Mouse (Mus musculus): ENCODE results near the gene Mrpl52. TPM values are rescaled to one million over a fixed set of nuclear protein-coding genes. Genes with fewer than 3 reads are reported as not detected.

The Mrpl52 gene
- polyA plus RNA-seq, 1 experiment from 2014 or later = 300 TPM

DNA sequence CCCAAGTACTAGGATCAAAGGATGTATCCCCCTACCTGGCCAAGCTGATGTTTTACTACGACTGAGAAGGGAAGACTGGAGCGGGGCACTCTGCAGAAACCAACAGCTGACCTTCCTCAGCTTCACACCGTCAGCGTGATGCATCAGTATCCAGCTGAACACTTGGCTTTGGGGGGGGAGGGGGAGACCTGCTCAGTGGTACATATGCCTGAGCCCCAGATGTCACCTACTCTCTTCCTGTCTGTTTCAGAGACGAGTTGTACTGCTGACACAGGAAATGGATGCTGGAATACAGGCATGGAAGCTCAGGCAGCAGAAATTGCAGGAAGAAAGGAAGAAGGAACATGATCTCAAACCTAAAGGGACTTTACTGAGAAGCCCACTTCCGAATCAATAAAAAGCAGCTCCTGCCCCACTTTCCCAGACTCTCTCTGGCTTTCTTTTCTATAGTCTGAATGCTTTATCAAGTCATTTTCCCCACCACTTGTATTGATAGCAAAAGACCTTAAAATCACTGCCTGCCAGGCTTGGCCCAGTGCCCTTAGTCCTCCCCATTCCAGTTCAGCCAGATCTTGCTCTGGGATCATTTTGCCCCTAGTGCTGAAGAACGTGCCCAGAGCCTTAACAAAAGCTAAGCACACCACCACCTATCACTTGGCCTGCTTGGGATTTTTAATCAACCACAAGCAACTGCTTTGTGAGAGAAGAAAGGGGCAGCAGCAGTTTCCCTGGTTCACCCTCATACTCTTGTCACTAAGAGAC is 2.8 kb downstream of the Mrpl52 start:
- no peak overlapping the region for H3K4me3 ChIP-seq (ENCODE audit: low read depth, low read length)
- peaks cover 4% of the 10 kb centered on the region for H3K36me3 ChIP-seq (ENCODE audit: control insufficient read depth, insufficient read depth)
- 58% methylated on average over 7 of the region's 7 CpGs for WGBS
- no peak for ATAC-seq
- H3K4me2 ChIP-seq (replicated peaks; ENCODE audit: low read depth) = 0 out of 2 replicates have a peak overlapping the region, but pooled peaks have one; percentile 94
- H3K4me1 ChIP-seq (replicated peaks; ENCODE audit: control insufficient read depth, insufficient read depth, low read length) = peaks cover 5% of the 10 kb centered on the region
- no peaks in the 10 kb centered on the region for H3K27me3 ChIP-seq (replicated peaks; ENCODE audit: control insufficient read depth, insufficient read depth, low read length)
- no peak for TF ChIP-seq CTCF (IDR thresholded peaks at IDR 0.05; ENCODE audit: low read depth)
- no peak overlapping the region; the same call in 1 of the 2 replicates for H3K27ac ChIP-seq (ENCODE audit: low read depth, low read length)
- no peak overlapping the region for H3K9ac ChIP-seq (ENCODE audit: low read depth, low read length)
- H3K9me3 ChIP-seq (ENCODE audit: control insufficient read depth) = no peaks in the 10 kb centered on the region

DNA sequence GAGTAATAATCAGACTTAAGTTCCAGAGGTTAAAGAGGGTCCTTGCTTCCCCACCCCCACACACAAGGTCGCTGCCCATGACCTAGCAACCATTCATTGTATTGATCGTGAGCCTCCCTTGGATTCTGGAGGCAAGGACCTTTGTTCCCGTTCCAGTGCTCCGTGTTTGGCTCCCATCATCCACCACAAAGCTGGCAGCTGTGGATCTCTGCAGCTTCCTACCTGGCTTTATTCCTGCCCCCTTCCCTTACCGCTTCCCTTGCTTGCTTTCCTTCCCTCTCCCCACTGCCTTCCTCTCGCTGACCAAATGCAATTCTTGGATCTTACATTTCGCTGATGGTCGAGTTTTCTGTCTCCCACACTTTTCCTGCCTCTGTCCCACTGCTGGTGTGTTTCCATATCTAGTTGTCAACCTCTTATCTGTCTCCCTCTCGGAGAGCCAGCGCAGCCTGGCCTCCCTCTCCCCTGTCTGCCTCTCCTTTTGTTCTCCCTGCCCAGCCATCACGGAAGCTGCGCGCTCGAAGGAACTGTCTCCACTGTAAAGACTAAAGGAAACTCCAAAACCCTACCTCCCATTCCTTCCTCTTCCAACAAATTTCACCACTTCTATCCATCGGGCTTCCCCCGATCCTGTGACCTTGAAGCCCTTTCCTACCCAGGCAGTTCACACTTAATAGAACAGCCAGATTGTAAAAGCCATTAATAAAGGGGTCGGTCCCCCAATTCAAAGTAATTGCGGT is 3.9 kb downstream of the Mrpl52 start:
- H3K36me3 ChIP-seq (ENCODE audit: control insufficient read depth, insufficient read depth) = peaks cover 4% of the 10 kb centered on the region
- H3K4me2 ChIP-seq (replicated peaks; ENCODE audit: low read depth) = peak overlapping the region; percentile 94
- H3K4me3 ChIP-seq (ENCODE audit: low read depth, low read length) = peak overlapping the region; percentile 85
- ATAC-seq = no peak
- H3K27me3 ChIP-seq (replicated peaks; ENCODE audit: control insufficient read depth, insufficient read depth, low read length) = no peaks in the 10 kb centered on the region
- WGBS = 6% methylated on average over 18 of the region's 18 CpGs
- H3K9ac ChIP-seq (ENCODE audit: low read depth, low read length) = peak overlapping the region; percentile 91
- no peak for TF ChIP-seq CTCF (IDR thresholded peaks at IDR 0.05; ENCODE audit: low read depth)
- no peaks in the 10 kb centered on the region for H3K9me3 ChIP-seq (ENCODE audit: control insufficient read depth)
- H3K27ac ChIP-seq (ENCODE audit: low read depth, low read length) = peak overlapping the region; percentile 92
- H3K4me1 ChIP-seq (replicated peaks; ENCODE audit: control insufficient read depth, insufficient read depth, low read length) = peaks cover 6% of the 10 kb centered on the region

DNA sequence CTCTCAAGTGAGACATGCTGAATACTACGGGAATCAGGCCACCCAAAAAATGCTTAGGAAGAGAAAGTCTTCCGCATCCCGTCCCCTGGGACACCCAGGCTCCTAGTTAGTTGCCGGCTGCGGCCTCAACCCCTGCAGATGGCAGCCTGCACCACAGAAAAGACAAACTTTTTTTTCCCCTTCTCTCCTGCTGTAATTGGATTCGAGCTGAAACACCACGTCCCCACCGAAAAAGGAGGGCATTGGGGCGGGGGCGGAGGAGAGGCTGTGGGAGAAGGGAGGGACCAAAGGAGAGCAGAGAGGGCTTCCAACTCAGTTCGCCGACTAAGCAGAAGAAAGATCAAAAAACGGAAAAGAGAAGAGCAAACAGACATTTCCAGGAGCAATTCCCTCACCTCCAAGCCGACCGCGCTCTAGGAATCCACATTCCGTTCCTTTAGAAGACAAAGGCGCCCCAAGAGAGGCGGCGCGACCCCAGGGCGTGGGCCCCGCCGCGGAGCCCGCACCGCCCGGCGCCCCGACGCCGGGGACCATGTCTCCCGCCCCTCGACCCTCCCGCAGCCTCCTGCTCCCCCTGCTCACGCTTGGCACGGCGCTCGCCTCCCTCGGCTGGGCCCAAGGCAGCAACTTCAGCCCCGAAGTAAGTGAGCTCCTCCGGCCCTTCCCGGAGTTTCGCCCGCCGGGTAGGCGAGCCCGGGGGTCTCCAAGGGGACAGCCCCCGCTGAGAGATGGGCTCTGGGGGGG is 4.8 kb downstream of the Mrpl52 start, which contains the start of gene Mmp14:
Mmp14 (plus strand) TSS at position 279 of the 744 bp plus-strand sequence.
- ATAC-seq = no peak
- 1% methylated on average over 47 of the region's 49 CpGs for WGBS
- H3K9me3 ChIP-seq (ENCODE audit: control insufficient read depth) = no peaks in the 10 kb centered on the region
- peak within 1 kb of the TSS; percentile 91 for H3K9ac ChIP-seq (ENCODE audit: low read depth, low read length)
- peak within 1 kb of the TSS; percentile 92 for H3K27ac ChIP-seq (ENCODE audit: low read depth, low read length)
- peak; percentile 61 for TF ChIP-seq CTCF (IDR thresholded peaks at IDR 0.05; ENCODE audit: low read depth)
- H3K36me3 ChIP-seq (ENCODE audit: control insufficient read depth, insufficient read depth) = peaks cover 14% of the 10 kb centered on the region
- peak within 1 kb of the TSS; percentile 94 for H3K4me2 ChIP-seq (replicated peaks; ENCODE audit: low read depth)
- no peaks in the 10 kb centered on the region for H3K27me3 ChIP-seq (replicated peaks; ENCODE audit: control insufficient read depth, insufficient read depth, low read length)
- H3K4me3 ChIP-seq (ENCODE audit: low read depth, low read length) = peak within 1 kb of the TSS; percentile 85
- H3K4me1 ChIP-seq (replicated peaks; ENCODE audit: control insufficient read depth, insufficient read depth, low read length) = peaks cover 6% of the 10 kb centered on the region

DNA sequence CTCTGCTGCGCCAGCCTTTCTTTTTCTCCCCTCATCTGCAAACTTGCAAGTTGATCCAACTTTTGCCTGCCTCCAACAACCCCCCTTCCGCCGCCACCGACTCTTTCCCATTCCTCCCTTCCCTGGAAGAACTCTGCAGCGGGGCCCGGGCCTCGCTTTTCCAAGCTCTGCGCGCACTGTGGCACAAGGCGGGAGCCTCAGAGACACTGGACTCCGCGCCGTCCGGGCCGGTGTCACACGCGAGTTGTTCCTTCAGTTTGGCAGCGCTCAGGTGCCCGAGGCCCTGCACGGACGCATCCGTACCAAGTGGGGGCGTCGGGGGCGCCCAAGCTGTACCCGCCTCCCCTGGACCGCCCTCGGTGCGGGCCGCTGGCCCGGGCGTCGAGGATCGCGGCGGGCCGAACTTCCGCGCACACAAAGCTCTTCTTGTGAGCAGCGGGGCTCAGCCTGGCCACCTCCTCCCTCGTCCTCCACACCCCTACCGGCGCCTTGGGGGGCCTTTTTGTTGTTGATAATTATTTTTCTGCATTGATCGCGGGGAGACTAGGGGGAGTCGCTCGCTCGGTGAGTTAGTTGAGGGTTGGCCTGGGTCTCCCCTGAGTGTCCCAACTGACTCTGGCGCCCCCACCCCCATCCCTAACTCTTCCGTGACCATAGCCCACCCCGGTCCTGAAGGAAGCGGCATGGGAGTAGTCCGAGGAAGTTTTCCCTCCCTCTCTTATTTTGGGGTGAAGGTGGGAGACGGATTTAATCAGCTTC is 5.5 kb downstream of the Mrpl52 start:
- TF ChIP-seq CTCF (IDR thresholded peaks at IDR 0.05; ENCODE audit: low read depth) = peak; percentile 45; the same call in 1 of the 2 replicates
- Histone ChIP-seq H3K27ac (ENCODE audit: low read depth, low read length) (peak overlapping the region; percentile 92), H3K4me1 (replicated peaks; ENCODE audit: control insufficient read depth, insufficient read depth, low read length) (peaks cover 6% of the 10 kb centered on the region), H3K4me2 (replicated peaks; ENCODE audit: low read depth) (peak overlapping the region; percentile 94), H3K9ac (ENCODE audit: low read depth, low read length) (peak overlapping the region; percentile 91), H3K4me3 (ENCODE audit: low read depth, low read length) (peak overlapping the region; percentile 85), H3K27me3 (replicated peaks; ENCODE audit: control insufficient read depth, insufficient read depth, low read length) (no peaks in the 10 kb centered on the region), H3K9me3 (ENCODE audit: control insufficient read depth) (no peaks in the 10 kb centered on the region), H3K36me3 (ENCODE audit: control insufficient read depth, insufficient read depth) (peaks cover 16% of the 10 kb centered on the region)
- 3% methylated on average over 54 of the region's 54 CpGs for WGBS
- peak; percentile 19 for ATAC-seq

DNA sequence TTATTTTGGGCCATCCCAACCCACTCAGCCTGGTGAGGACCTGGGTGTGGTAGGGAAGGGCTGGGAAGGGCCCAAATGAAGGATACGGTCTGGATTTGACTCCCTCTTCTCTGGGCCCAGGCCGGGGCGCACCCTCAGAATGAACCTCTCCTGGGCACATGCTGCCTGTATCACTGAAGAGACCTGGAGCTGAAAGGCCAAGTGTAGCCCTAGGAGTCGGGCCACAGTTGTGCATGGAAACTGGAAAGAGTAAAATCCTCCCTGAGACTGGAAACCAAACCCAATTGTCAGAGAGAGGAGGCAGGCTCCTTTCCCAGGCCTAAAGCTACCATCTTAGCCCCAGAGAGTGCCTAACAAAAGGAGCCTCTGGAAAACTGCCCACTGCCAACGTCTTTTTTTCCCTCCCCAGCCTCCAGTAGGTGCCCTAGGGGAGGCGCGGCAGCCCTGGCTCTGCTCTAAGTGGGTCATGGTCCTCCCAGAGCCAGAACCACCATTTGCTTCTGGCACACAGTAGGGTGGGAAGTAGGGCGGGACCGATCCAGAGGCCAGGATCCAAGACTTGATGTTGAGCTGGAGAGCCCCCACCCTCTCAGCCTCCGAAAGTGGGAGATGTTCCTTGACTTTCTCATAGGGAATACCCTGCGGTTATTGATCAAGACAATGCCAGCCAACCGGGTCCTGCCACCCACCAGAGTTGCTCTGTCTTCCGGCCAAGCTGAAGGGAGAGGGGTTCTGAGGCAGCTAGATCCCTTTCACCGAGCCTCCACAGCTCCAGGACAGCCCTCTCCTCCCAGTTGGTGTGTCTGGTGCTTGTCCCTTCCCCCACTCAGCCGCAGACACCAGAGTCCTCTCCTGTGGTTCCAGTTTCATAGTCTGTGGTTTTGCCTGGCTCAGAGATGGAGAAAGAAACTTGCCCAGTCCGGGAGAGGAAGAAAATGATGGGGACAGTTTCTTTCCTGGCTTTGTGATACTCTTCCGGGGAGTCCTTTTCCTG is 6.4 kb downstream of the Mrpl52 start:
- H3K36me3 ChIP-seq (ENCODE audit: control insufficient read depth, insufficient read depth) = peaks cover 18% of the 10 kb centered on the region
- no peak for TF ChIP-seq CTCF (IDR thresholded peaks at IDR 0.05; ENCODE audit: low read depth)
- H3K27ac ChIP-seq (ENCODE audit: low read depth, low read length) = peak overlapping the region; percentile 92
- H3K4me2 ChIP-seq (replicated peaks; ENCODE audit: low read depth) = peak overlapping the region; percentile 94
- peak overlapping the region; percentile 91 for H3K9ac ChIP-seq (ENCODE audit: low read depth, low read length)
- ATAC-seq = no peak; the same call in 1 of the 2 replicates
- 29% methylated on average over 15 of the region's 17 CpGs for WGBS
- H3K27me3 ChIP-seq (replicated peaks; ENCODE audit: control insufficient read depth, insufficient read depth, low read length) = no peaks in the 10 kb centered on the region
- H3K9me3 ChIP-seq (ENCODE audit: control insufficient read depth) = no peaks in the 10 kb centered on the region
- peak overlapping the region; percentile 85 for H3K4me3 ChIP-seq (ENCODE audit: low read depth, low read length)
- peaks cover 6% of the 10 kb centered on the region for H3K4me1 ChIP-seq (replicated peaks; ENCODE audit: control insufficient read depth, insufficient read depth, low read length)
